Mouse (Mus musculus): Measurements from ENCODE around the gene Asb16. TPM values are rescaled to one million over a fixed set of nuclear protein-coding genes. Genes with fewer than 3 reads are reported as not detected.
A peak's percentile ranks its signal among the peaks of the same experiment; 100 is the strongest.
"Not testable (repeated sequence)": the region's sequence is repeated elsewhere in the genome, so short reads cannot be mapped to it uniquely, and the experiment has no call there.

The Asb16 gene
- polyA plus RNA-seq, 1 experiment from 2014 or later, result not detected

- DNase-seq (ENCODE audit: low spot score), result peak; percentile 90
- Histone ChIP-seq H3K4me2 (ENCODE audit: low read length) (no peak overlapping the region), H3K27ac (ENCODE audit: low read depth, low read length) (0 out of 2 replicates have a peak overlapping the region, but pooled peaks have one; percentile 33)
These were observed 1.1 kb upstream of the Asb16 start for GRCm38 (mm10) chr11:102267480-102267879.

GRCm38 (mm10) chr11:102276411-102276915, 7.9 kb downstream of the Asb16 start:
- H3K27me3 ChIP-seq (replicated peaks; ENCODE audit: control insufficient read depth, insufficient read depth, low read length), result 0 out of 2 replicates have a peak, but pooled peaks cover 5% of the 10 kb centered on the region
- peaks cover 3% of the 10 kb centered on the region; the same call in 1 of the 2 replicates for H3K4me1 ChIP-seq (ENCODE audit: control insufficient read depth, insufficient read depth, low read length)
- DNase-seq (ENCODE audit: low spot score), result peak; percentile 53
- H3K4me3 ChIP-seq (ENCODE audit: low read depth, low read length), result peak overlapping the region; percentile 31
- WGBS, result under 1% methylated on average over 33 of the region's 33 CpGs
- H3K9ac ChIP-seq (ENCODE audit: low read length), result peak overlapping the region; percentile 59
- peak; percentile 57; the same call in 1 of the 2 replicates for ATAC-seq
- H3K27ac ChIP-seq (ENCODE audit: low read depth, low read length), result no peak overlapping the region
- peak overlapping the region; percentile 68 for H3K4me2 ChIP-seq (ENCODE audit: low read length)
- no peaks in the 10 kb centered on the region for H3K9me3 ChIP-seq (replicated peaks; ENCODE audit: control insufficient read depth, low read length)
- H3K36me3 ChIP-seq (ENCODE audit: control insufficient read depth, insufficient read depth, low read length), result no peaks in the 10 kb centered on the region

More at GRCm38 (mm10) chr11:102267480-102267879, 1.1 kb upstream of the Asb16 start:
- Histone ChIP-seq H3K9me3 (replicated peaks; ENCODE audit: control insufficient read depth, low read length) (no peaks in the 10 kb centered on the region), H3K36me3 (ENCODE audit: control insufficient read depth, insufficient read depth, low read length) (peaks cover 2% of the 10 kb centered on the region), H3K27me3 (replicated peaks; ENCODE audit: control insufficient read depth, insufficient read depth, low read length) (no peaks in the 10 kb centered on the region), H3K4me1 (ENCODE audit: control insufficient read depth, insufficient read depth, low read length) (0 out of 2 replicates have a peak, but pooled peaks cover 4% of the 10 kb centered on the region), H3K9ac (ENCODE audit: low read length) (no peak overlapping the region), H3K4me3 (ENCODE audit: low read depth, low read length) (no peak overlapping the region)
- ATAC-seq, result peak; percentile 81; the same call in 1 of the 2 replicates
- 11% methylated on average over 11 of the region's 11 CpGs for WGBS

GRCm38 (mm10) chr11:102277754-102278153, 9.2 kb downstream of the Asb16 start:
- Histone ChIP-seq H3K4me3 (ENCODE audit: low read depth, low read length) (no peak overlapping the region), H3K9me3 (replicated peaks; ENCODE audit: control insufficient read depth, low read length) (no peaks in the 10 kb centered on the region), H3K36me3 (ENCODE audit: control insufficient read depth, insufficient read depth, low read length) (no peaks in the 10 kb centered on the region), H3K4me1 (ENCODE audit: control insufficient read depth, insufficient read depth, low read length) (peaks cover 3% of the 10 kb centered on the region; the same call in 1 of the 2 replicates), H3K9ac (ENCODE audit: low read length) (no peak overlapping the region), H3K4me2 (ENCODE audit: low read length) (no peak overlapping the region), H3K27ac (ENCODE audit: low read depth, low read length) (no peak overlapping the region), H3K27me3 (replicated peaks; ENCODE audit: control insufficient read depth, insufficient read depth, low read length) (0 out of 2 replicates have a peak, but pooled peaks cover 5% of the 10 kb centered on the region)
- no peak for ATAC-seq
- DNase-seq (ENCODE audit: low spot score), result no peak
- WGBS, result 42% methylated on average over 11 of the region's 12 CpGs

- peaks cover 3% of the 10 kb centered on the region; the same call in 1 of the 2 replicates for H3K4me1 ChIP-seq (ENCODE audit: control insufficient read depth, insufficient read depth, low read length)
- H3K4me2 ChIP-seq (ENCODE audit: low read length), result no peak overlapping the region
- no peak overlapping the region for H3K27ac ChIP-seq (ENCODE audit: low read depth, low read length)
- no peak overlapping the region for H3K4me3 ChIP-seq (ENCODE audit: low read depth, low read length)
- 87% methylated on average over 3 of the region's 3 CpGs for WGBS
- DNase-seq (ENCODE audit: low spot score) (no peak), ATAC-seq (no peak)
- no peaks in the 10 kb centered on the region for H3K36me3 ChIP-seq (ENCODE audit: control insufficient read depth, insufficient read depth, low read length)
- H3K27me3 ChIP-seq (replicated peaks; ENCODE audit: control insufficient read depth, insufficient read depth, low read length), result 0 out of 2 replicates have a peak, but pooled peaks cover 5% of the 10 kb centered on the region
- H3K9me3 ChIP-seq (replicated peaks; ENCODE audit: control insufficient read depth, low read length), result no peaks in the 10 kb centered on the region
- H3K9ac ChIP-seq (ENCODE audit: low read length), result no peak overlapping the region
These were observed 11.1 kb downstream of the Asb16 start for GRCm38 (mm10) chr11:102279595-102279994.

GRCm38 (mm10) chr11:102280267-102280666, 11.7 kb downstream of the Asb16 start:
- 76% methylated on average over 6 of the region's 6 CpGs for WGBS
- not testable (repeated sequence) for H3K9me3 ChIP-seq (replicated peaks; ENCODE audit: control insufficient read depth, low read length)

GRCm38 (mm10) chr11:102283922-102284321, 15.4 kb downstream of the Asb16 start:
- H3K4me1 ChIP-seq (ENCODE audit: control insufficient read depth, insufficient read depth, low read length), result peaks cover 8% of the 10 kb centered on the region
- peaks cover 19% of the 10 kb centered on the region for H3K36me3 ChIP-seq (ENCODE audit: control insufficient read depth, insufficient read depth, low read length)
- H3K4me3 ChIP-seq (ENCODE audit: low read depth, low read length), result peak overlapping the region; percentile 54; the same call in 1 of the 2 replicates
- no peak for DNase-seq (ENCODE audit: low spot score)
- H3K27ac ChIP-seq (ENCODE audit: low read depth, low read length), result peak overlapping the region; percentile 76; the same call in 1 of the 2 replicates
- no peak for ATAC-seq
- no peaks in the 10 kb centered on the region for H3K9me3 ChIP-seq (replicated peaks; ENCODE audit: control insufficient read depth, low read length)
- WGBS, result 91% methylated on average over 6 of the region's 6 CpGs
- H3K27me3 ChIP-seq (replicated peaks; ENCODE audit: control insufficient read depth, insufficient read depth, low read length), result no peaks in the 10 kb centered on the region
- H3K4me2 ChIP-seq (ENCODE audit: low read length), result peak overlapping the region; percentile 87
- no peak overlapping the region for H3K9ac ChIP-seq (ENCODE audit: low read length)

More at GRCm38 (mm10) chr11:102280267-102280666, 11.7 kb downstream of the Asb16 start:
- H3K27me3 ChIP-seq (replicated peaks; ENCODE audit: control insufficient read depth, insufficient read depth, low read length); H3K4me3 ChIP-seq (ENCODE audit: low read depth, low read length); ATAC-seq; H3K4me2 ChIP-seq (ENCODE audit: low read length); H3K9ac ChIP-seq (ENCODE audit: low read length); H3K36me3 ChIP-seq (ENCODE audit: control insufficient read depth, insufficient read depth, low read length); DNase-seq (ENCODE audit: low spot score); H3K27ac ChIP-seq (ENCODE audit: low read depth, low read length); H3K4me1 ChIP-seq (ENCODE audit: control insufficient read depth, insufficient read depth, low read length): not testable (repeated sequence)

GRCm38 (mm10) chr11:102284501-102285094, 16.1 kb downstream of the Asb16 start, which contains the start of gene Tmub2:
Tmub2 (plus strand) TSS chr11:102284931.
- Histone ChIP-seq H3K27ac (ENCODE audit: low read depth, low read length) (peak within 1 kb of the TSS; percentile 76), H3K4me3 (ENCODE audit: low read depth, low read length) (peak within 1 kb of the TSS; percentile 54), H3K9ac (ENCODE audit: low read length) (peak within 1 kb of the TSS; percentile 75), H3K9me3 (replicated peaks; ENCODE audit: control insufficient read depth, low read length) (no peaks in the 10 kb centered on the region), H3K27me3 (replicated peaks; ENCODE audit: control insufficient read depth, insufficient read depth, low read length) (no peaks in the 10 kb centered on the region), H3K4me1 (ENCODE audit: control insufficient read depth, insufficient read depth, low read length) (peaks cover 8% of the 10 kb centered on the region), H3K36me3 (ENCODE audit: control insufficient read depth, insufficient read depth, low read length) (peaks cover 26% of the 10 kb centered on the region), H3K4me2 (ENCODE audit: low read length) (peak within 1 kb of the TSS; percentile 87)
- WGBS, result 1% methylated on average over 32 of the region's 32 CpGs
- ATAC-seq (peak; percentile 94), DNase-seq (ENCODE audit: low spot score) (peak; percentile 99)

- Histone ChIP-seq H3K27me3 (replicated peaks; ENCODE audit: control insufficient read depth, insufficient read depth, low read length) (no peaks in the 10 kb centered on the region), H3K9ac (ENCODE audit: low read length) (peak overlapping the region; percentile 75), H3K36me3 (ENCODE audit: control insufficient read depth, insufficient read depth, low read length) (peaks cover 32% of the 10 kb centered on the region), H3K9me3 (replicated peaks; ENCODE audit: control insufficient read depth, low read length) (no peaks in the 10 kb centered on the region), H3K27ac (ENCODE audit: low read depth, low read length) (peak overlapping the region; percentile 76), H3K4me2 (ENCODE audit: low read length) (peak overlapping the region; percentile 87), H3K4me1 (ENCODE audit: control insufficient read depth, insufficient read depth, low read length) (peaks cover 8% of the 10 kb centered on the region), H3K4me3 (ENCODE audit: low read depth, low read length) (peak overlapping the region; percentile 54)
- ATAC-seq (peak; percentile 78), DNase-seq (ENCODE audit: low spot score) (no peak)
- WGBS, result 6% methylated on average over 31 of the region's 31 CpGs
These were observed 16.7 kb downstream of the Asb16 start for GRCm38 (mm10) chr11:102285095-102285834.

Data from forebrain, embryonic 14.5 days (tissue).